Mouse (Mus musculus) limb, embryonic 13.5 days (tissue): ENCODE data around the gene 9230104L09Rik. TPM values are rescaled to one million over a fixed set of nuclear protein-coding genes. Genes with fewer than 3 reads are reported as not detected.

Experiments used
- ATAC-seq: fragments of 200-750 bp; cut with Nextera tagmentation; 2 replicates; pipeline ENCODE4 v1.8.0; 2017; ENCODE audit warnings: low read depth, moderate number of reproducible peaks, moderate TSS enrichment; ENCODE audit not compliant: low FRiP score
- H3K27ac ChIP-seq: fragments of 300-500 bp; sonication (generic); 2 replicates; pipeline ENCODE4 v1.5.1; 2015; ENCODE audit warnings: inconsistent platforms, mild to moderate bottlenecking, moderate library complexity
- H3K27me3 ChIP-seq: fragments of 300-500 bp; sonication (generic); 2 replicates; pipeline ENCODE4 v1.6.1; 2015; ENCODE audit warnings: mild to moderate bottlenecking, inconsistent platforms
- H3K36me3 ChIP-seq: fragments of 300-500 bp; sonication (generic); 2 replicates; pipeline ENCODE4 v1.6.1; 2015; ENCODE audit warnings: inconsistent platforms, mild to moderate bottlenecking, moderate library complexity
- H3K4me1 ChIP-seq: fragments of 300-500 bp; sonication (generic); 2 replicates; pipeline ENCODE4 v1.6.1; 2015; ENCODE audit warnings: inconsistent platforms
- H3K4me2 ChIP-seq: fragments of 300-500 bp; sonication (generic); replicated peaks from 2 replicates; pipeline ENCODE4 v1.6.1; 2015; ENCODE audit warnings: inconsistent platforms, mild to moderate bottlenecking, moderate library complexity
- H3K4me3 ChIP-seq: fragments of 300-500 bp; sonication (generic); 2 replicates; pipeline ENCODE4 v1.5.1; 2015; ENCODE audit warnings: moderate library complexity, mild to moderate bottlenecking, inconsistent platforms
- H3K9ac ChIP-seq: fragments of 300-500 bp; sonication (generic); 2 replicates; pipeline ENCODE4 v1.6.1; 2015; ENCODE audit warnings: mild to moderate bottlenecking, inconsistent platforms
- H3K9me3 ChIP-seq: fragments of 300-500 bp; sonication (generic); 2 replicates; pipeline ENCODE4 v1.6.1; 2016; ENCODE audit warnings: inconsistent platforms
- WGBS: fragments of 180-500 bp; shearing (Covaris S2); methylation state at CpG from one replicate; pipeline ENCODE4 v1.1.7; 2015; 5-methylcytosine and 5-hydroxymethylcytosine counted together
- polyA plus RNA-seq: library from polyadenylated mRNA; unstranded; fragments of >200 nt; fragmentation: Nextera tagmentation; extraction: Ambion mirVana; gene quantifications from 2 replicates; pipeline ENCODE4 v1.2.1, GENCODE M21; 2015

9230104L09Rik gene
- polyA plus RNA-seq: not detected in 2 replicates

- no peaks in the 10 kb centered on the region for H3K36me3 ChIP-seq
- H3K27ac ChIP-seq: no peak within 1 kb of the TSS
- H3K9ac ChIP-seq: no peak within 1 kb of the TSS
- no peak within 1 kb of the TSS for H3K4me2 ChIP-seq
- no peaks in the 10 kb centered on the region for H3K4me1 ChIP-seq
- H3K4me3 ChIP-seq: no peak within 1 kb of the TSS
- WGBS: 66% methylated on average over 2 of the region's 2 CpGs
- peak; percentile 28; the same call in 1 of the 2 replicates for ATAC-seq
- H3K27me3 ChIP-seq: no peaks in the 10 kb centered on the region
- no peaks in the 10 kb centered on the region for H3K9me3 ChIP-seq
Measured at GRCm38 (mm10) chr2:148864966-148865365, at the start of gene 9230104L09Rik. TSS of gene 9230104L09Rik (minus strand) at chr2:148865038.

GRCm38 (mm10) chr2:148902286-148902685, 37.4 kb upstream of the 9230104L09Rik start:
- no peak overlapping the region for H3K27ac ChIP-seq
- H3K36me3 ChIP-seq: no peaks in the 10 kb centered on the region
- peak; percentile 71 for ATAC-seq
- WGBS: 9% methylated on average over 5 of the region's 5 CpGs
- no peak overlapping the region for H3K4me3 ChIP-seq
- no peaks in the 10 kb centered on the region for H3K9me3 ChIP-seq
- no peak overlapping the region for H3K4me2 ChIP-seq
- H3K27me3 ChIP-seq: no peaks in the 10 kb centered on the region
- H3K9ac ChIP-seq: no peak overlapping the region
- H3K4me1 ChIP-seq: no peaks in the 10 kb centered on the region

DNA sequence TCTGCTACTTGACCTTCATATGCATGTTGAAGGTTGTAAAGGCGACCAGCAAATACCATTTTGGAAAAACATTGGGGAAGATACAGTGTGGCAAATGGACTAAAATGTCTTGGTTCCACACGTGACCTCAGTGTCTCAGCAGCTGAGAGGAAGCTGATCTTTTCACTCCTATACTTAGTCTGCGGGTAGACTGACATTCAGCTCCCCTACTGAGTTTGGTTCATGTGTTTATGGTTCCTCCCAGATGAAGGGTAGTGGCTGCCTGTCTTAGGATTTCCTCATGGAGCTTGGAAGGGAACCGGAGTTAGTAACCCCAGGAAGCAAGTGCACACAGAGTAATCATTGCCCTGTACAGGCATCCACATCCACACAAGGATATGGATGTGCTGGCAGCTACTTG, 35.5 kb upstream of the 9230104L09Rik start:
- Histone ChIP-seq H3K9me3 (no peaks in the 10 kb centered on the region), H3K27ac (no peak overlapping the region), H3K4me3 (no peak overlapping the region), H3K36me3 (no peaks in the 10 kb centered on the region), H3K9ac (no peak overlapping the region), H3K27me3 (no peaks in the 10 kb centered on the region), H3K4me2 (no peak overlapping the region), H3K4me1 (no peaks in the 10 kb centered on the region)
- ATAC-seq: no peak
- WGBS: 60% methylated on average over 4 of the region's 4 CpGs

DNA sequence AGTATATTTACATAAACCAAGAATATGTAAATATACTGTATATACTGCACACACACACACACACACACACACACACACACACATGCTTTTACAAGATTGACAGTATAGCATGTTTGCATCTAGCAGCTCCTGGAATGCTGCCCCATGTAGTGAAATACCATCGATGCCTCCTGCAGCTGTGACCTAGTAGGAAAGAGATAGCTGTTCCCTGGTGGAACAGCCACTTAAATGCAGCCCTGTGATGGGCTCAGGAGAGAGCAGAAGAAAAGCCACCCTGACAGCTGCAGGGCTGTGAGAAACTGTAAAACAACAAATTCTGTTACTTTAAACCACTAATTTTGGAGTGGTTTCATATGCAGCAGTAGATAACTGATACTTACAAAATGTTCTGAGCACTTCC, 31.4 kb upstream of the 9230104L09Rik start:
- no peak overlapping the region for H3K27ac ChIP-seq
- no peak overlapping the region for H3K9ac ChIP-seq
- H3K4me1 ChIP-seq: no peaks in the 10 kb centered on the region
- 82% methylated on average over 1 of the region's 1 CpGs for WGBS
- no peaks in the 10 kb centered on the region for H3K27me3 ChIP-seq
- no peaks in the 10 kb centered on the region for H3K36me3 ChIP-seq
- ATAC-seq: peak; percentile 86
- H3K4me2 ChIP-seq: no peak overlapping the region
- H3K4me3 ChIP-seq: no peak overlapping the region
- no peaks in the 10 kb centered on the region for H3K9me3 ChIP-seq

DNA sequence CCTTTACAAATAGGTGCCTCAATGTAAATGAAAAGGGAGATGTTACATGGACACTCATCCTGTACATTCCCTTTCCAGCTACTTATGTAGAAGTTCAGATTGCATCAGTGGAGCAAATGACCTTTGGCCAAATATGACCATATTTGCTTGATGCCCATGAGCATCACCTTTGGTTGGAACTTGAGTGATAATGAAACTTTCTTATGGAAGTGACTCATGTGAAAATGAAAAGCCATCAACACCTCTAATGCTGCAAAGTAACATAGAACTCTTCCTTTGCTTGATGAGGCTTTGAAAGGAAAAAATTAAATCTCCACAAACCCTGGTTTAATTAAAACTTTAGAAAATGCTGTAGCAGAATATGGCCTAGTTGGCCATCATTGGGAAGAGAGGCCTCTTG, 28.3 kb upstream of the 9230104L09Rik start:
- Histone ChIP-seq H3K9me3 (no peaks in the 10 kb centered on the region), H3K4me1 (no peaks in the 10 kb centered on the region), H3K4me3 (no peak overlapping the region), H3K27ac (no peak overlapping the region), H3K9ac (no peak overlapping the region), H3K4me2 (no peak overlapping the region), H3K36me3 (no peaks in the 10 kb centered on the region), H3K27me3 (no peaks in the 10 kb centered on the region)
- ATAC-seq: no peak

GRCm38 (mm10) chr2:148890021-148890851, 25.4 kb upstream of the 9230104L09Rik start:
- no peaks in the 10 kb centered on the region for H3K4me1 ChIP-seq
- 76% methylated on average over 5 of the region's 5 CpGs for WGBS
- no peaks in the 10 kb centered on the region for H3K27me3 ChIP-seq
- H3K27ac ChIP-seq: no peak overlapping the region
- H3K36me3 ChIP-seq: no peaks in the 10 kb centered on the region
- no peak overlapping the region for H3K4me2 ChIP-seq
- ATAC-seq: no peak
- H3K4me3 ChIP-seq: no peak overlapping the region
- H3K9me3 ChIP-seq: no peaks in the 10 kb centered on the region
- no peak overlapping the region for H3K9ac ChIP-seq

GRCm38 (mm10) chr2:148889331-148890010, 24.6 kb upstream of the 9230104L09Rik start:
- Histone ChIP-seq H3K9ac (no peak overlapping the region), H3K4me3 (no peak overlapping the region), H3K9me3 (no peaks in the 10 kb centered on the region), H3K4me1 (no peaks in the 10 kb centered on the region), H3K27me3 (no peaks in the 10 kb centered on the region), H3K36me3 (no peaks in the 10 kb centered on the region), H3K4me2 (no peak overlapping the region), H3K27ac (no peak overlapping the region)
- ATAC-seq: no peak
- 68% methylated on average over 3 of the region's 3 CpGs for WGBS

DNA sequence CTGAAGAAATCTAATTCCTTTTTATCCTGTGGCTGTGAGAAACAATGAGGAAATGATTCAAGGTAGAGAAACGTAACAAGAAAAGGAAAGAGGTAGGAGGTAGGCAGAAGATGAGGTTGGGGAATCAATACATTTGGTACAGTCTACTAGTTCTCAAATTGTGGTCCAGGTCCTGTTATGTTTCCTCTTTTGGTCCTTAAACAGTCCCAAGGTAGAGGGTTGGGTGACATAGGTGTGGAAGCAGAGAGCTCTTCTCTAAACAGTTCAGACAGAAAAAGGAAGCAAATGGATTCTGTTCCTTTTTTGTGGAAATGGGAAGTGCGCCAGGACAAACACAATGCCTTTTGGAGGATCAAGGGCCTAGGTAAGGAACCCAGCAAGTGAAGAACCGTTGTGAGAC, 24.0 kb upstream of the 9230104L09Rik start:
- H3K36me3 ChIP-seq: no peaks in the 10 kb centered on the region
- ATAC-seq: no peak
- H3K9me3 ChIP-seq: no peaks in the 10 kb centered on the region
- H3K27me3 ChIP-seq: no peaks in the 10 kb centered on the region
- no peak overlapping the region for H3K27ac ChIP-seq
- H3K4me3 ChIP-seq: no peak overlapping the region
- no peak overlapping the region for H3K4me2 ChIP-seq
- 74% methylated on average over 3 of the region's 3 CpGs for WGBS
- no peak overlapping the region for H3K9ac ChIP-seq
- no peaks in the 10 kb centered on the region for H3K4me1 ChIP-seq

GRCm38 (mm10) chr2:148884738-148885137, 19.9 kb upstream of the 9230104L09Rik start:
- Histone ChIP-seq H3K27me3 (no peaks in the 10 kb centered on the region), H3K27ac (no peak overlapping the region), H3K9ac (no peak overlapping the region), H3K4me1 (no peaks in the 10 kb centered on the region), H3K9me3 (no peaks in the 10 kb centered on the region), H3K36me3 (no peaks in the 10 kb centered on the region), H3K4me3 (no peak overlapping the region), H3K4me2 (no peak overlapping the region)
- no peak for ATAC-seq

DNA sequence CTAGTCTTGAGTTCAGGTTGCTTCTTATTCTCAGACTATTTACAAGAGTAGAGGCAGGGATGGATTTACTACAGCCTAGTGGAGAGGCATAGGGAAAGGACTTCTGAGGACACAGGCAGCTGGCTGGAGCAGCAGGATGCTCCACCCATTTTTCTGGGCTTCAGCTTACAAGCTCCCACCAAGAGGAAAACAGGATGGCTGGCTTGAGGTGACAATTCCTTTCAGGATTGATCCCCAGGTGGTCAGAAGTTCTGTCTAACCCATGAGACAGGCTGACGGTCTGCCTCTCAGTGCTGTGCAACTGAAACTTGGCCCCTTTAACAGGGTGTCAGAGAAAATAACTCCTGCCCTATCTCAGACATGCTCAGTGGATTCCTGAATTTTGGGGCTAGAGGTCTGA, 14.4 kb upstream of the 9230104L09Rik start:
- Histone ChIP-seq H3K36me3 (no peaks in the 10 kb centered on the region), H3K4me3 (no peak overlapping the region), H3K9ac (no peak overlapping the region), H3K27ac (no peak overlapping the region), H3K9me3 (no peaks in the 10 kb centered on the region), H3K27me3 (no peaks in the 10 kb centered on the region), H3K4me2 (no peak overlapping the region), H3K4me1 (peaks cover 17% of the 10 kb centered on the region)
- 25% methylated on average over 1 of the region's 1 CpGs for WGBS
- no peak for ATAC-seq

DNA sequence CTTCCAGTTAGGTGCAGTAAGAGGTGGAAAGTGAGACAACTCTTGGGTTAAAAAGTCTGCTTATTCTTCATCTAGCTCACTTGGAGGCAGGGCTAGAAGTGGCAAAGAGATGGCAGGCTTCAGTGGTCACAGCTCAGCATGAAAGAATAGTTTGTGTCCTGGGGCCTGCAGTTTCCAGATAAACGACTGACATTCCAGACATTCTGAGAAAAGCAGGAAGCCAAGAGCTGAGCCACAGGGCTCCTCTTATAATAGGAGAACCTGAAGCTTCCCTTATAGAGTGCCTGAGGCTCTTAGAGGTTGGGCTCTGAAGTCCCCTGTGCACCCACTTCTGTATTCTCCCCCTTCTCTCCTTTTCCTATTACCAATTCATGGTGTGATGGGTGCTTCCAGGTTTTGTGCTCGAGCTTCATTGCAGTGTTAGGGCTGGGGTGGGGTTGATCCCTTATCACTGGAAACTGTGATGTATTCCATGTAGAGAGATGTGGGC, 13.8 kb upstream of the 9230104L09Rik start:
- WGBS: 12% methylated on average over 2 of the region's 2 CpGs

GRCm38 (mm10) chr2:148877016-148877770, 12.4 kb upstream of the 9230104L09Rik start:
- H3K27ac ChIP-seq: peak overlapping the region; percentile 39; the same call in 1 of the 2 replicates
- no peak overlapping the region for H3K4me3 ChIP-seq
- H3K9me3 ChIP-seq: no peaks in the 10 kb centered on the region
- H3K4me2 ChIP-seq: no peak overlapping the region
- H3K9ac ChIP-seq: no peak overlapping the region
- peaks cover 9% of the 10 kb centered on the region for H3K36me3 ChIP-seq
- ATAC-seq: no peak
- H3K27me3 ChIP-seq: no peaks in the 10 kb centered on the region
- WGBS: 39% methylated on average over 3 of the region's 3 CpGs
- H3K4me1 ChIP-seq: peaks cover 35% of the 10 kb centered on the region

More for the DNA sequence above, 13.8 kb upstream of the 9230104L09Rik start:
- ATAC-seq: no peak
- no peaks in the 10 kb centered on the region for H3K9me3 ChIP-seq
- no peak overlapping the region for H3K27ac ChIP-seq
- no peak overlapping the region for H3K4me3 ChIP-seq
- no peaks in the 10 kb centered on the region for H3K27me3 ChIP-seq
- H3K4me1 ChIP-seq: peaks cover 22% of the 10 kb centered on the region
- no peaks in the 10 kb centered on the region for H3K36me3 ChIP-seq
- H3K9ac ChIP-seq: no peak overlapping the region
- H3K4me2 ChIP-seq: no peak overlapping the region
